Mouse (Mus musculus) adrenal gland, adult 18-20 months (tissue): ENCODE results near the gene Oosp2. TPM values are rescaled to one million over a fixed set of nuclear protein-coding genes. Genes with fewer than 3 reads are reported as not detected.

Source experiments
- DNase-seq, 2 experiments: peaks; one replicate each; pipeline ENCODE4 v3.0.0; 2021 to 2022; ENCODE audit warnings: low spot score in 2 of 2
- long read RNA-seq, 2 experiments: library from polyadenylated mRNA; stranded (forward); transcript quantifications; one replicate each; pipeline ENCODE4 v2.0.0; 2021
- total RNA-seq, 2 experiments: library from RNA; stranded (reverse); gene quantifications; 1 replicate in 1 of 2; 2 replicates in 1 of 2; pipeline ENCODE4 v1.2.3; 2021

Gene Oosp2
- total RNA-seq = under 1 TPM in 1 of 2 experiments, not detected in 1; 0.50 TPM
- long read RNA-seq, experiment 1 = 0 reads
- long read RNA-seq, experiment 2 = 0 reads

- no peak for DNase-seq
Observed at GRCm38 (mm10) chr19:11660459-11660858, at the start of gene Oosp2. Oosp2 (minus strand) TSS chr19:11660559.

- DNase-seq = no peak
Observed at GRCm38 (mm10) chr19:11698342-11698741, 38.0 kb upstream of the Oosp2 start.

GRCm38 (mm10) chr19:11696755-11697154 is 36.4 kb upstream of the Oosp2 start, which contains the start of gene Oosp3:
Oosp3 (plus strand) TSS chr19:11697055.
- DNase-seq = no peak

GRCm38 (mm10) chr19:11691454-11691853 is 31.1 kb upstream of the Oosp2 start:
- DNase-seq = no peak

- DNase-seq = no peak
Observed at GRCm38 (mm10) chr19:11690839-11691238, 30.5 kb upstream of the Oosp2 start, which contains the start of gene Oosp1. Oosp1 (minus strand) TSS chr19:11691150.

- DNase-seq = no peak
Observed at GRCm38 (mm10) chr19:11661562-11661961, 1.2 kb upstream of the Oosp2 start.

- DNase-seq = no peak
Observed at GRCm38 (mm10) chr19:11659142-11659541, 1.2 kb downstream of the Oosp2 start.

- no peak for DNase-seq
Observed at GRCm38 (mm10) chr19:11649564-11649963, 10.8 kb downstream of the Oosp2 start.

- DNase-seq = no peak
Observed at GRCm38 (mm10) chr19:11646166-11646565, 14.2 kb downstream of the Oosp2 start.

- DNase-seq = no peak
Observed at GRCm38 (mm10) chr19:11640732-11641131, 19.6 kb downstream of the Oosp2 start, which contains the start of gene Ms4a3. Ms4a3 (minus strand) TSS chr19:11640851.

GRCm38 (mm10) chr19:11639038-11639437 is 21.3 kb downstream of the Oosp2 start:
- DNase-seq = no peak

- DNase-seq = no peak
Observed at GRCm38 (mm10) chr19:11635572-11635971, 24.8 kb downstream of the Oosp2 start.

GRCm38 (mm10) chr19:11634330-11634729 is 26.0 kb downstream of the Oosp2 start:
- no peak for DNase-seq

- no peak for DNase-seq
Observed at GRCm38 (mm10) chr19:11633732-11634131, 26.6 kb downstream of the Oosp2 start.

- DNase-seq = no peak
Observed at GRCm38 (mm10) chr19:11625231-11625630, 35.1 kb downstream of the Oosp2 start.

- no peak for DNase-seq
Observed at GRCm38 (mm10) chr19:11624800-11625199, 35.6 kb downstream of the Oosp2 start.

GRCm38 (mm10) chr19:11623551-11623950 is 36.8 kb downstream of the Oosp2 start, which contains the start of gene Ms4a2:
Ms4a2 (minus strand) TSS chr19:11623719.
- DNase-seq = no peak

GRCm38 (mm10) chr19:11617983-11618382 is 42.4 kb downstream of the Oosp2 start:
- DNase-seq = no peak

- no peak for DNase-seq
Observed at GRCm38 (mm10) chr19:11614805-11615204, 45.6 kb downstream of the Oosp2 start.

- DNase-seq = no peak
Observed at GRCm38 (mm10) chr19:11613776-11614443, 46.4 kb downstream of the Oosp2 start.

GRCm38 (mm10) chr19:11613084-11613483 is 47.3 kb downstream of the Oosp2 start:
- no peak for DNase-seq

GRCm38 (mm10) chr19:11612293-11612692 is 48.1 kb downstream of the Oosp2 start:
- no peak for DNase-seq

- DNase-seq = no peak
Observed at GRCm38 (mm10) chr19:11611541-11611945, 48.8 kb downstream of the Oosp2 start.
